Mouse (Mus musculus): Measurements from ENCODE around the gene Phf23. TPM values are rescaled to one million over a fixed set of nuclear protein-coding genes. Genes with fewer than 3 reads are reported as not detected.

Gene Phf23
- polyA plus RNA-seq, 1 experiment from 2014 or later, result 43.8 TPM

GRCm38 (mm10) chr11:69992396-69992795, 3.2 kb upstream of the Phf23 start:
- WGBS, result 76% methylated on average over 10 of the region's 10 CpGs
- Histone ChIP-seq H3K4me1 (peaks cover 29% of the 10 kb centered on the region), H3K36me3 (peaks cover 56% of the 10 kb centered on the region), H3K27ac (replicated peaks) (no peak overlapping the region), H3K9me3 (no peaks in the 10 kb centered on the region), H3K27me3 (replicated peaks) (no peaks in the 10 kb centered on the region), H3K9ac (peak overlapping the region; percentile 96), H3K4me3 (peak overlapping the region; percentile 82), H3K4me2 (peak overlapping the region; percentile 86)
- ATAC-seq (ENCODE audit: extremely low read depth, insufficient number of reproducible peaks, low FRiP score, low TSS enrichment), result no peak

- H3K4me2 ChIP-seq, result peak overlapping the region; percentile 86
- peaks cover 55% of the 10 kb centered on the region for H3K36me3 ChIP-seq
- peak overlapping the region; percentile 96 for H3K9ac ChIP-seq
- peak overlapping the region; percentile 82 for H3K4me3 ChIP-seq
- no peak for ATAC-seq (ENCODE audit: extremely low read depth, insufficient number of reproducible peaks, low FRiP score, low TSS enrichment)
- H3K9me3 ChIP-seq, result no peaks in the 10 kb centered on the region
- no peak overlapping the region for H3K27ac ChIP-seq (replicated peaks)
- 84% methylated on average over 3 of the region's 3 CpGs for WGBS
- H3K4me1 ChIP-seq, result peaks cover 35% of the 10 kb centered on the region
- no peaks in the 10 kb centered on the region for H3K27me3 ChIP-seq (replicated peaks)
Observed at GRCm38 (mm10) chr11:69992932-69993331, 2.6 kb upstream of the Phf23 start.

- ATAC-seq (ENCODE audit: extremely low read depth, insufficient number of reproducible peaks, low FRiP score, low TSS enrichment), result no peak
- H3K9ac ChIP-seq, result peak overlapping the region; percentile 100; the same call in 1 of the 2 replicates
- H3K4me1 ChIP-seq, result peaks cover 45% of the 10 kb centered on the region
- 82% methylated on average over 11 of the region's 11 CpGs for WGBS
- peak overlapping the region; percentile 70 for H3K4me2 ChIP-seq
- H3K27ac ChIP-seq (replicated peaks), result no peak overlapping the region
- H3K4me3 ChIP-seq, result peak overlapping the region; percentile 99
- H3K27me3 ChIP-seq (replicated peaks), result no peaks in the 10 kb centered on the region
- no peaks in the 10 kb centered on the region for H3K9me3 ChIP-seq
- peaks cover 55% of the 10 kb centered on the region for H3K36me3 ChIP-seq
Observed at GRCm38 (mm10) chr11:69994401-69995090, 1.0 kb upstream of the Phf23 start.

- H3K9me3 ChIP-seq, result no peaks in the 10 kb centered on the region
- peak overlapping the region; percentile 99 for H3K4me3 ChIP-seq
- H3K27ac ChIP-seq (replicated peaks), result peak overlapping the region; percentile 99
- no peak for ATAC-seq (ENCODE audit: extremely low read depth, insufficient number of reproducible peaks, low FRiP score, low TSS enrichment)
- WGBS, result under 1% methylated on average over 58 of the region's 66 CpGs
- peaks cover 45% of the 10 kb centered on the region for H3K4me1 ChIP-seq
- peaks cover 53% of the 10 kb centered on the region for H3K36me3 ChIP-seq
- no peaks in the 10 kb centered on the region for H3K27me3 ChIP-seq (replicated peaks)
- H3K4me2 ChIP-seq, result peak overlapping the region; percentile 70
- H3K9ac ChIP-seq, result peak overlapping the region; percentile 100
Observed at GRCm38 (mm10) chr11:69996161-69997061, 834 bp downstream of the Phf23 start.

GRCm38 (mm10) chr11:69997070-69997509, 1.5 kb downstream of the Phf23 start:
- ATAC-seq (ENCODE audit: extremely low read depth, insufficient number of reproducible peaks, low FRiP score, low TSS enrichment), result peak; percentile 58
- peak overlapping the region; percentile 70 for H3K4me2 ChIP-seq
- WGBS, result under 1% methylated on average over 36 of the region's 44 CpGs
- H3K4me3 ChIP-seq, result peak overlapping the region; percentile 99
- peaks cover 56% of the 10 kb centered on the region for H3K36me3 ChIP-seq
- H3K27ac ChIP-seq (replicated peaks), result peak overlapping the region; percentile 99
- no peaks in the 10 kb centered on the region for H3K27me3 ChIP-seq (replicated peaks)
- peaks cover 52% of the 10 kb centered on the region for H3K4me1 ChIP-seq
- H3K9me3 ChIP-seq, result no peaks in the 10 kb centered on the region
- H3K9ac ChIP-seq, result peak overlapping the region; percentile 100

GRCm38 (mm10) chr11:69998567-69999491, 3.3 kb downstream of the Phf23 start:
- no peaks in the 10 kb centered on the region for H3K9me3 ChIP-seq
- peak overlapping the region; percentile 100; the same call in 1 of the 2 replicates for H3K9ac ChIP-seq
- 87% methylated on average over 27 of the region's 27 CpGs for WGBS
- H3K4me1 ChIP-seq, result peaks cover 60% of the 10 kb centered on the region
- ATAC-seq (ENCODE audit: extremely low read depth, insufficient number of reproducible peaks, low FRiP score, low TSS enrichment), result no peak
- peaks cover 44% of the 10 kb centered on the region for H3K36me3 ChIP-seq
- peak overlapping the region; percentile 99 for H3K4me3 ChIP-seq
- no peaks in the 10 kb centered on the region for H3K27me3 ChIP-seq (replicated peaks)
- H3K4me2 ChIP-seq, result peak overlapping the region; percentile 70
- H3K27ac ChIP-seq (replicated peaks), result no peak overlapping the region

- ATAC-seq (ENCODE audit: extremely low read depth, insufficient number of reproducible peaks, low FRiP score, low TSS enrichment), result no peak
- WGBS, result 84% methylated on average over 8 of the region's 8 CpGs
- H3K4me3 ChIP-seq, result peak overlapping the region; percentile 79
- H3K9me3 ChIP-seq, result no peaks in the 10 kb centered on the region
- H3K4me2 ChIP-seq, result peak overlapping the region; percentile 79
- H3K4me1 ChIP-seq, result peaks cover 54% of the 10 kb centered on the region
- H3K27me3 ChIP-seq (replicated peaks), result no peaks in the 10 kb centered on the region
- peaks cover 36% of the 10 kb centered on the region for H3K36me3 ChIP-seq
- 0 out of 2 replicates have a peak overlapping the region, but pooled peaks have one; percentile 34 for H3K9ac ChIP-seq
- H3K27ac ChIP-seq (replicated peaks), result peak overlapping the region; percentile 96
Observed at GRCm38 (mm10) chr11:69999666-70000065, 4.1 kb downstream of the Phf23 start.

GRCm38 (mm10) chr11:70000396-70000898, 4.9 kb downstream of the Phf23 start, which contains the start of gene Dvl2:
Gene Dvl2, plus strand, starts transcription at chr11:70000595.
- peaks cover 52% of the 10 kb centered on the region for H3K4me1 ChIP-seq
- H3K9me3 ChIP-seq, result no peaks in the 10 kb centered on the region
- WGBS, result under 1% methylated on average over 47 of the region's 48 CpGs
- peak within 1 kb of the TSS; percentile 96 for H3K27ac ChIP-seq (replicated peaks)
- peaks cover 41% of the 10 kb centered on the region for H3K36me3 ChIP-seq
- ATAC-seq (ENCODE audit: extremely low read depth, insufficient number of reproducible peaks, low FRiP score, low TSS enrichment), result peak; percentile 52
- peak within 1 kb of the TSS; percentile 93 for H3K9ac ChIP-seq
- H3K27me3 ChIP-seq (replicated peaks), result no peaks in the 10 kb centered on the region
- peak within 1 kb of the TSS; percentile 79 for H3K4me2 ChIP-seq
- peak within 1 kb of the TSS; percentile 79 for H3K4me3 ChIP-seq

GRCm38 (mm10) chr11:70001159-70001558, 5.6 kb downstream of the Phf23 start:
- ATAC-seq (ENCODE audit: extremely low read depth, insufficient number of reproducible peaks, low FRiP score, low TSS enrichment), result no peak
- peaks cover 52% of the 10 kb centered on the region for H3K4me1 ChIP-seq
- peaks cover 48% of the 10 kb centered on the region for H3K36me3 ChIP-seq
- peak overlapping the region; percentile 79 for H3K4me3 ChIP-seq
- H3K27me3 ChIP-seq (replicated peaks), result no peaks in the 10 kb centered on the region
- no peaks in the 10 kb centered on the region for H3K9me3 ChIP-seq
- peak overlapping the region; percentile 96 for H3K27ac ChIP-seq (replicated peaks)
- 9% methylated on average over 8 of the region's 8 CpGs for WGBS
- peak overlapping the region; percentile 79 for H3K4me2 ChIP-seq
- peak overlapping the region; percentile 93 for H3K9ac ChIP-seq

- H3K27me3 ChIP-seq (replicated peaks), result no peaks in the 10 kb centered on the region
- peak overlapping the region; percentile 79 for H3K4me2 ChIP-seq
- H3K36me3 ChIP-seq, result peaks cover 55% of the 10 kb centered on the region
- peak overlapping the region; percentile 93 for H3K9ac ChIP-seq
- no peak for ATAC-seq (ENCODE audit: extremely low read depth, insufficient number of reproducible peaks, low FRiP score, low TSS enrichment)
- no peaks in the 10 kb centered on the region for H3K9me3 ChIP-seq
- H3K27ac ChIP-seq (replicated peaks), result no peak overlapping the region
- peak overlapping the region; percentile 79 for H3K4me3 ChIP-seq
- H3K4me1 ChIP-seq, result peaks cover 52% of the 10 kb centered on the region
Observed at GRCm38 (mm10) chr11:70001865-70002264, 6.3 kb downstream of the Phf23 start.
